Mouse (Mus musculus) testis, postnatal 14 days (tissue): ENCODE data around the gene Ift52.

Experiments used
- DNase-seq: peaks from one replicate; pipeline ENCODE4 v3.0.0; 2021; ENCODE audit warnings: low spot score

Gene Ift52

GRCm38 (mm10) chr2:163016916-163017743 lies at the start of gene Ift52:
Ift52 (plus strand) TSS chr2:163017354.
- peak; percentile 93 for DNase-seq

GRCm38 (mm10) chr2:162968357-162968756 lies 48.8 kb upstream of the Ift52 start:
- DNase-seq, result no peak

GRCm38 (mm10) chr2:162969101-162969500 lies 48.1 kb upstream of the Ift52 start:
- DNase-seq, result no peak

- DNase-seq, result no peak
These were observed 46.3 kb upstream of the Ift52 start for GRCm38 (mm10) chr2:162970896-162971295.

GRCm38 (mm10) chr2:162972752-162973151 lies 44.4 kb upstream of the Ift52 start:
- DNase-seq, result no peak

- no peak for DNase-seq
These were observed 43.9 kb upstream of the Ift52 start for GRCm38 (mm10) chr2:162973206-162973605.

- DNase-seq, result no peak
These were observed 43.5 kb upstream of the Ift52 start for GRCm38 (mm10) chr2:162973637-162974036.

GRCm38 (mm10) chr2:162975157-162975775 lies 41.9 kb upstream of the Ift52 start:
- DNase-seq, result no peak

DNA sequence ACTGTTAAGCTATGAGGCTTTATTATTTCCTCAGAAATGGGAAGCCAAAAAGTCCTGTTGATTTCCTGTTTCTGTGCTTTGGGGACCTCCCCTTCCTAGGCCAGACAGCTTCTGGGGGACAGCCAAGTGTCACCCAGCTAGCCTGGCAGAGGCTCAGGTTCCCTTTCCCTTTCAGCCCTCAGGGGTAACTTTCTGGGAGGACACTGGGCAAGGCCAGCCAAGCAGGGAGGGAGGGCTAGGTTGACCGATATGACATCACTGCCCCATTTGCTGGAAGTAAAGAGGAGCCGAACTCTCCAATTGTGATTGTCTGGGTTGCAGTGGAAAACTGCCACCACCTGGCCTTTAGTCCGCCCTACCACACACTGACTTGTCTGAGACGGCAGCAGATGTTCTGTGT lies 41.2 kb upstream of the Ift52 start:
- no peak for DNase-seq

GRCm38 (mm10) chr2:162984381-162984780 lies 32.8 kb upstream of the Ift52 start:
- DNase-seq, result no peak

GRCm38 (mm10) chr2:162985923-162986322 lies 31.2 kb upstream of the Ift52 start:
- DNase-seq, result no peak

- DNase-seq, result no peak
These were observed 30.4 kb upstream of the Ift52 start for GRCm38 (mm10) chr2:162986764-162987163.

DNA sequence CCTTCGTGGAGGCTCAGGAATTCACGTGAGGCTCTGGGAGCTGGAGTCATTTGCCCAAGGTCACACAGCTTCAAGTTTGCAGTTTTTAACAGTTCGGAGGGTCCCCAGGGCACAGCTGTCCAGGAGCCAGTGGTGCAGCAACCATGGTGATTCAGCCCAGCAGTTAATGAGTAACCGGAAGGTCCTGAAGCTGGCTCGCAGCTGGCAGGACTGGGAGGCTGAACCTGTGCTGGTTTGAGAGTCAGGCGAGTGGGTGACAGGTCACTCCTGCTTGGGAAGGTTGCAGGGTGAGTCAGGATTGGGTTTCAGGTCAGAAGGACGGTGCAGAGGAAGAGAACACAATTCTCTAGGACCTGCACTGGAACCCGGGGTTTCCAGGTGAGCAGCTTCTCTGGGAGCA lies 29.9 kb upstream of the Ift52 start, which contains the start of gene Sgk2:
Gene Sgk2, plus strand, starts transcription at position 113 of the 400 bp plus-strand sequence.
- DNase-seq, result no peak

- no peak for DNase-seq
These were observed 28.9 kb upstream of the Ift52 start for GRCm38 (mm10) chr2:162988235-162988634.

- no peak for DNase-seq
These were observed 25.6 kb upstream of the Ift52 start for GRCm38 (mm10) chr2:162991394-162992083.

DNA sequence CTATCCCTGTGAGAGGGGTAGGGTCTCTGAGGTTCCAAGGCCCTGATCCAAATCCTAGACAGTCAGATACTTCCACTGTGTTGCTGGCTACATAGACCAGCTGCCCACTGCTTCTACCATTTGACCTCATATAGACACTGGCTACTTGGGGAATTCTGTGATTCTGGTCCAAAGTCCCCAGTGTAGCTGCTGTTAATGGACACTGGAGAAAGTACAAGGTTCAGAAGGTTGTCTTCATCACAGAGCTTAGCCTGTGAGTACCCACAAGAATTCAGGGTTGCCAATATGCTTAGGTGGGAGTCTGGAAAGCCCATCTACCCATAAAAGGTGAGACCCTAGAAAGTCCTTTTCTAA lies 25.1 kb upstream of the Ift52 start:
- no peak for DNase-seq

DNA sequence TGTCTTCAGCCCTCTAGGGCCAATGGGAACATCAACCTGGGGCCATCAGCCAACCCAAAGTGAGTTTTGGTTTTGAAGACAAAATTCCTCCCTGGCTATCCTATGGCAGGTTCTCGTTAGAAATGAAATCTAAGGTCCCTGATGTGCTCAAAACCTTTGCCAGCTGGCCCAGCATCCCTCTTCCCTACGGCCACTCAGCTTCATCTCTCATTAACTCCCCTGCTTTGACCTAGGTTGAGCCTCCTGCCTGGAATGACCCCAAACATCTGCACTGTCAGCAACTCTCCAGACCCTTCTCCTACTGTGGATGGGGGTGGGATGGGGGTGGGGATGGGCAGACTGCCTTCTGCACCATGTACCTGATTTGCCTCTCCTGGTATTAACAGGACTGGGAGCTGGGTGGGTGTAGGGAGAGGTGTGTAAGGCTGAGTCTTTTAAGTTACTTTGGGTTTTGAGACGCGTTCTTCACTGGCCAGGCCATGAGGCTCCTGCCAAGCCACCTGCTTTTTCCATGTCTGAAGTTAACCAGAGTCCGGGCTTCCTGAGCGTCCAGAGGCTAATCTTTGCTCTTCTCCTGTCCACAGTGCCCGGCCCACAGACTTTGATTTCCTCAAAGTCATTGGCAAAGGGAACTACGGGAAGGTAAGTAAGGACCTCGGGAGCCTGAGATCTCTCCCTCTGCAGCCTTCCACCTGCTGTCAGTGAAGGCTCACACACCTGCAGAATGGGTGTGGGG lies 23.1 kb upstream of the Ift52 start:
- DNase-seq, result no peak

- peak; percentile 69 for DNase-seq
These were observed 18.5 kb upstream of the Ift52 start for GRCm38 (mm10) chr2:162998528-162999230.

DNA sequence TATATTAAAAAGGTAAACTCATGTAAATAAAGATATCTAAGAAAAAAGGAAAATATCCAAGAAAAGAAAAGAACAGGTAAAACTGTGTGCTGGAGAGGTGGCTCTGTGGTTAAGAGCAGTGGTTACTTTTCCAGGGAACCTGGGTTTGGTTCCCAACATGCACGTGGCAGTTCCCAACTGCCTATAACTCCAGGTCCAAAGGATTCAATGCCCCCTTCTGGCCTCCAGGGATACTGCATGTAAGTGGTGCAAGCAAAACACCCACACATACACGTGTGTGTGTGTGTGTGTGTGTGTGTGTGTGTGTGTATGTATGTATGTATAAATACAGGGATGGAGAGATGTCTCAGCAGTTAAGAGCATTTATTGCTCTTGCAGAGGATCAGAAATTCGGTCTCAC lies 17.4 kb upstream of the Ift52 start:
- DNase-seq, result no peak

DNA sequence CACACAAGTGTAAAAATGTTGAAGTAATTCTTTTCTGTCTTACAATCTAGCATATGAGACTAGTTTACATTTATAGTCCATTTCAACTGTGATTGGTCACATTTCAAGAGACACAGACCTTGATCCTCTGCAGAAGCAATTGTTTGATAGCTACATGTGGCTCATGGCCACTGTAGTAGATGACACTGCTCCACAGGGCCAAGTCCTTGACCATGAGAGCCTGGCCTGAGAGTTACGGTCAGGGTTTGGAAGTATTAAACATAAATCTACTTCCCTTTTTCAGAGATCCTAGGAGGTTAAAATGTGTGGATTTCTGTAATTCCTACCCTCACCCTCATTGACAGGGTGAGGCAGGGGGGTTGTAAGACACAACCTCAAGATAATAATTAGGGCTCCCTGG lies 16.1 kb upstream of the Ift52 start:
- DNase-seq, result no peak

- no peak for DNase-seq
These were observed 9.9 kb upstream of the Ift52 start for GRCm38 (mm10) chr2:163007299-163007698.

GRCm38 (mm10) chr2:163031289-163031688 lies 14.1 kb downstream of the Ift52 start:
- DNase-seq, result no peak
